Mouse (Mus musculus): Measurements from ENCODE around the gene Sgpl1. TPM values are rescaled to one million over a fixed set of nuclear protein-coding genes. Genes with fewer than 3 reads are reported as not detected.
"Not testable (repeated sequence)": the region's sequence is repeated elsewhere in the genome, so short reads cannot be mapped to it uniquely, and the experiment has no call there.

Gene Sgpl1
- polyA plus RNA-seq, 1 experiment from 2014 or later, result 119 TPM

DNA sequence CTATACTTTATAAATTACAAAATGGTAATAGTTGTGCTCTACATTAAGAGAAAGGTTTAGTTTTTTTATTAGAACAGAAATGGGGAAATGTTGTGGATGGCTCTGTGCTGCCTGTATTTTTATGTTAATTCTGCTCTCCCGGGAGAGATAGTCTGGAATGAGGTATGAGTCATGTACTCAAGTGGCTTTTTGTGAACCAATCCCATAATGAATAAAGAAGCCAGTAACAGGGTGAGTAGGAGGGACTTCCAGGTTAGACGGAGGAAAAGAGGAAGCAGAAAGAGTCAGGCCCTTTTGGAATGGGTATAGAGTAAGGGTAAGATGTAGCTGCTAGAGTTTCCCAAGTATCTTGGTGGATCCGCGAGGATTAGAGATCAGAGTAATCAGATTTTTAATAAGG is 13.5 kb downstream of the Sgpl1 start:
- H3K9me3 ChIP-seq (ENCODE audit: control insufficient read depth), result no peaks in the 10 kb centered on the region
- no peaks in the 10 kb centered on the region for H3K36me3 ChIP-seq (ENCODE audit: control insufficient read depth, insufficient read depth)
- ATAC-seq, result no peak
- no peak overlapping the region for H3K9ac ChIP-seq (ENCODE audit: low read depth, low read length)
- 72% methylated on average over 4 of the region's 4 CpGs for WGBS
- no peak overlapping the region for H3K27ac ChIP-seq (ENCODE audit: low read depth, low read length)
- H3K4me2 ChIP-seq (replicated peaks; ENCODE audit: low read depth), result no peak overlapping the region
- H3K27me3 ChIP-seq (replicated peaks; ENCODE audit: control insufficient read depth, insufficient read depth, low read length), result no peaks in the 10 kb centered on the region
- no peak overlapping the region for H3K4me3 ChIP-seq (ENCODE audit: low read depth, low read length)
- H3K4me1 ChIP-seq (replicated peaks; ENCODE audit: control insufficient read depth, insufficient read depth, low read length), result no peaks in the 10 kb centered on the region
- TF ChIP-seq CTCF (IDR thresholded peaks at IDR 0.05; ENCODE audit: low read depth), result no peak

GRCm38 (mm10) chr10:61130959-61131358 is 16.5 kb downstream of the Sgpl1 start:
- TF ChIP-seq CTCF (IDR thresholded peaks at IDR 0.05; ENCODE audit: low read depth), result no peak
- ATAC-seq, result no peak
- no peak overlapping the region for H3K4me2 ChIP-seq (replicated peaks; ENCODE audit: low read depth)
- no peak overlapping the region for H3K9ac ChIP-seq (ENCODE audit: low read depth, low read length)
- H3K4me3 ChIP-seq (ENCODE audit: low read depth, low read length), result no peak overlapping the region
- 0 out of 2 replicates have a peak, but pooled peaks cover 2% of the 10 kb centered on the region for H3K4me1 ChIP-seq (replicated peaks; ENCODE audit: control insufficient read depth, insufficient read depth, low read length)
- H3K36me3 ChIP-seq (ENCODE audit: control insufficient read depth, insufficient read depth), result peaks cover 6% of the 10 kb centered on the region; the same call in 1 of the 2 replicates
- no peaks in the 10 kb centered on the region for H3K9me3 ChIP-seq (ENCODE audit: control insufficient read depth)
- WGBS, result 86% methylated on average over 3 of the region's 3 CpGs
- no peaks in the 10 kb centered on the region for H3K27me3 ChIP-seq (replicated peaks; ENCODE audit: control insufficient read depth, insufficient read depth, low read length)
- H3K27ac ChIP-seq (ENCODE audit: low read depth, low read length), result no peak overlapping the region

GRCm38 (mm10) chr10:61128701-61129365 is 18.7 kb downstream of the Sgpl1 start:
- no peak for ATAC-seq
- no peak for TF ChIP-seq CTCF (IDR thresholded peaks at IDR 0.05; ENCODE audit: low read depth)
- Histone ChIP-seq H3K4me1 (replicated peaks; ENCODE audit: control insufficient read depth, insufficient read depth, low read length) (0 out of 2 replicates have a peak, but pooled peaks cover 2% of the 10 kb centered on the region), H3K9ac (ENCODE audit: low read depth, low read length) (no peak overlapping the region), H3K9me3 (ENCODE audit: control insufficient read depth) (no peaks in the 10 kb centered on the region), H3K27me3 (replicated peaks; ENCODE audit: control insufficient read depth, insufficient read depth, low read length) (no peaks in the 10 kb centered on the region), H3K27ac (ENCODE audit: low read depth, low read length) (no peak overlapping the region), H3K36me3 (ENCODE audit: control insufficient read depth, insufficient read depth) (peaks cover 6% of the 10 kb centered on the region; the same call in 1 of the 2 replicates), H3K4me3 (ENCODE audit: low read depth, low read length) (no peak overlapping the region), H3K4me2 (replicated peaks; ENCODE audit: low read depth) (no peak overlapping the region)
- WGBS, result 79% methylated on average over 1 of the region's 1 CpGs

DNA sequence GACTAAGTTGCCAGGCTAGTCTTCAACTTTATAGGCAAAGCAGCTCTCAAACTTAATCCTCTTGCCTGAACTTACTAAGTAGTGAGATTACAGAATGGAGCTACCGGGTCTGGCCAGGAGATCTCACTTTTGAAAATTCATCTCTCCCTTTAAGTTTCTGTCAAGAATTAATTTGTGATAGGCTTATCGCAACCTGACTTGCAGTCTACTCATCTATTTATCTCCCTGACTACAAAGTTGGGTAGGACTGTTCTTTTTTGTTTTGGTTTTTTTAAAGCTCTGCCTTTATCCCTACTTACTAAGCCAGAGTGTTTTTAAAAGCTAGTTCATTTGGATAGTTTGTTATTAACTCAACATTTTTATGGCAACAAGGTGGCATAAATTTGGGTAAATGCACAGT is 23.0 kb downstream of the Sgpl1 start:
- no peak for ATAC-seq
- no peak overlapping the region for H3K9ac ChIP-seq (ENCODE audit: low read depth, low read length)
- H3K4me3 ChIP-seq (ENCODE audit: low read depth, low read length), result no peak overlapping the region
- 0 out of 2 replicates have a peak, but pooled peaks cover 2% of the 10 kb centered on the region for H3K4me1 ChIP-seq (replicated peaks; ENCODE audit: control insufficient read depth, insufficient read depth, low read length)
- H3K4me2 ChIP-seq (replicated peaks; ENCODE audit: low read depth), result no peak overlapping the region
- WGBS, result 83% methylated on average over 2 of the region's 2 CpGs
- H3K27me3 ChIP-seq (replicated peaks; ENCODE audit: control insufficient read depth, insufficient read depth, low read length), result no peaks in the 10 kb centered on the region
- no peaks in the 10 kb centered on the region for H3K9me3 ChIP-seq (ENCODE audit: control insufficient read depth)
- H3K36me3 ChIP-seq (ENCODE audit: control insufficient read depth, insufficient read depth), result peaks cover 17% of the 10 kb centered on the region
- H3K27ac ChIP-seq (ENCODE audit: low read depth, low read length), result no peak overlapping the region
- TF ChIP-seq CTCF (IDR thresholded peaks at IDR 0.05; ENCODE audit: low read depth), result no peak

DNA sequence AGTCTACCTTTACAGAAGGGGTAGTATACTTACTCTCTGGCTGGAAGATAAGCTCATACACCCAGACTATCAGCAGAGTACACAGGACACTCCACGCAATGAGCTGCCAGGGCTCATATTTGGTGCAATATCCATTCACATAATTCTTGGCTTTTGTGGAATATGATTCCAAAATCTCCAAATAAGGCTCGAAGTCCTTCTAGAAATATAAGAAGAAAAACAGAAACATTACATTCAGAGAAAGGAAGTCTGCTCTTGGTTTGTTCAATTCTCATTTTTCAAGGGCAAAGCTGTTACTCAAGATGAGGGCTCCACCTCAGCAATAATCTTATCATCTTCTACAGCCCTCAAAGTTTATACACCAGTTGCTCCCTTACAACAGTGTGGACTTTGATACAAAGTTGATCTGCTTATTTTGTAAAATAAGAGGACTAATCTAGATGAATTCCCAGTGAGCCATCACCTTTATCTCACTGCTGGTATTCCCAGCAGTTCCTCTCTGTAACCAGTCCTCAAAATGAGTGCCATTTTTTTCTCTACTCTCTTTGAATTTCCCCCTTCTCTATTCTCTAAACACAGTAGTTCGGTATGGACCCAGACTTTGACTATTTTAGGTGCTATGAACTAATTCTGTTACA is 24.1 kb downstream of the Sgpl1 start:
- peak overlapping the region; percentile 66 for H3K27ac ChIP-seq (ENCODE audit: low read depth, low read length)
- no peaks in the 10 kb centered on the region for H3K9me3 ChIP-seq (ENCODE audit: control insufficient read depth)
- no peak overlapping the region for H3K9ac ChIP-seq (ENCODE audit: low read depth, low read length)
- WGBS, result 47% methylated on average over 3 of the region's 3 CpGs
- H3K27me3 ChIP-seq (replicated peaks; ENCODE audit: control insufficient read depth, insufficient read depth, low read length), result no peaks in the 10 kb centered on the region
- ATAC-seq, result peak; percentile 83
- no peak overlapping the region for H3K4me3 ChIP-seq (ENCODE audit: low read depth, low read length)
- H3K36me3 ChIP-seq (ENCODE audit: control insufficient read depth, insufficient read depth), result peaks cover 22% of the 10 kb centered on the region
- TF ChIP-seq CTCF (IDR thresholded peaks at IDR 0.05; ENCODE audit: low read depth), result no peak
- no peaks in the 10 kb centered on the region for H3K4me1 ChIP-seq (replicated peaks; ENCODE audit: control insufficient read depth, insufficient read depth, low read length)
- no peak overlapping the region for H3K4me2 ChIP-seq (replicated peaks; ENCODE audit: low read depth)

DNA sequence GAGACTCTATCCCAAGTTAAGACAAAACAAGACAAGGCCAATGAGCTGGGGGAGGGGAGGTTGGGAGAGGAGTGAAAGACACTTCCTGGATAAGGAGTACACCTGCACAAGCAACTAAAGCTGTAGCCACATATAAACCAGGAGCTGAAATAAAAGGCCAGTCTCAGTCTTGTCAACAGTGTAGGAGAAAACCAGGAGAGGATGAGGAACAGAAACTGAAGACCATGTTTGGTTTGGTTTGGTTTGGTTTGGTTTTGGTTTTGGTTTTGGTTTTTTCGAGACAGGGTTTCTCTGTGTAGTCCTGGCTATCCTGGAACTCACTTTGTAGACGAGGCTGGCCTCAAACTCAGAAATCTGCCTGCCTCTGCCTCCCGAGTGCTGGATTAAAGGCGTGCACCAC is 25.8 kb downstream of the Sgpl1 start:
- not testable (repeated sequence) for H3K4me3 ChIP-seq (ENCODE audit: low read depth, low read length); H3K9me3 ChIP-seq (ENCODE audit: control insufficient read depth); H3K27me3 ChIP-seq (replicated peaks; ENCODE audit: control insufficient read depth, insufficient read depth, low read length); H3K9ac ChIP-seq (ENCODE audit: low read depth, low read length); H3K4me2 ChIP-seq (replicated peaks; ENCODE audit: low read depth); H3K4me1 ChIP-seq (replicated peaks; ENCODE audit: control insufficient read depth, insufficient read depth, low read length); ATAC-seq
- WGBS, result 87% methylated on average over 4 of the region's 4 CpGs
- Histone ChIP-seq H3K36me3 (ENCODE audit: control insufficient read depth, insufficient read depth) (peaks cover 19% of the 10 kb centered on the region), H3K27ac (ENCODE audit: low read depth, low read length) (peak overlapping the region; percentile 66; the same call in 1 of the 2 replicates)
